Mouse (Mus musculus) lung, adult 2 months (tissue): ENCODE data around the gene Uvrag.

ENCODE experiments used
- CTCF ChIP-seq: fragments of 200-500 bp; IDR thresholded peaks from 2 replicates; pipeline ENCODE4 v1.5.1; 2011; ENCODE audit warnings: mild to moderate bottlenecking, low read length, control low read depth; ENCODE audit not compliant: insufficient read depth
- POLR2A ChIP-seq: fragments of 200-500 bp; IDR thresholded peaks from 2 replicates; pipeline ENCODE4 v1.6.1; 2011; ENCODE audit warnings: low read depth, mild to moderate bottlenecking, control low read depth, low read length, borderline replicate concordance; ENCODE audit errors: extremely low read depth

DNA sequence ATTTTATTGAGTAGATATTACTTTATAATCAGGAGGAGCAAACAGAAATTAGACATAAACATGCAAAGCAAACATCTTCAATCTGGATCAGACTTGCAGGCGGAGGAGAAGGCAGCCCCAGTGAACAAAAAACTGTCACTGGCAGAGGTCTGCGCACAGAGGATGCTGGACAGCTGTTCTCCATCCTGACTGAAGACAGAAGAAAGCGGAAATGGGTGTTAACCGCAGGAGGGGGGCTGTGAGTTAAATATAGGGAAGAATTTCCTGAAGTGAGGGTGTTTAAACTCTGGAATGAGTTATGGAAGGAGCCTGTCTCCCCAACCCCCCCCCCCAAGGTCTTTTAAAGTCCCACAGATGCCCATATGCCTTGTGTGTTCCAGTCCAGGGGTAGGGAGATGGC lies 241.1 kb downstream of the Uvrag start:
- TF ChIP-seq CTCF: no peak
- TF ChIP-seq POLR2A: no peak
